Mouse (Mus musculus) neural tube, embryonic 15.5 days (tissue): Measurements from ENCODE around the gene Dvl1. TPM values are rescaled to one million over a fixed set of nuclear protein-coding genes. Genes with fewer than 3 reads are reported as not detected.

Experiments
- ATAC-seq: fragments of 200-750 bp; cut with Nextera tagmentation; 2 replicates; pipeline ENCODE4 v1.8.0; 2017; ENCODE audit warnings: mild to moderate bottlenecking, moderate TSS enrichment, moderate library complexity; ENCODE audit not compliant: low FRiP score
- H3K27ac ChIP-seq: fragments of 300-500 bp; sonication (generic); replicated peaks from 2 replicates; pipeline ENCODE4 v1.5.1; 2015; ENCODE audit warnings: mild to moderate bottlenecking, inconsistent platforms
- H3K27me3 ChIP-seq: fragments of 300-500 bp; sonication (generic); replicated peaks from 2 replicates; pipeline ENCODE4 v1.6.1; 2015; ENCODE audit warnings: inconsistent platforms
- H3K36me3 ChIP-seq: fragments of 300-500 bp; sonication (generic); 2 replicates; pipeline ENCODE4 v1.6.1; 2015; ENCODE audit warnings: inconsistent platforms
- H3K4me1 ChIP-seq: fragments of 300-500 bp; sonication (generic); 2 replicates; pipeline ENCODE4 v1.6.1; 2015; ENCODE audit warnings: inconsistent platforms
- H3K4me2 ChIP-seq: fragments of 300-500 bp; sonication (generic); 2 replicates; pipeline ENCODE4 v1.6.1; 2015; ENCODE audit warnings: inconsistent platforms, mild to moderate bottlenecking, moderate library complexity
- H3K4me3 ChIP-seq: fragments of 300-500 bp; sonication (generic); replicated peaks from 2 replicates; pipeline ENCODE4 v1.5.1; 2015; ENCODE audit warnings: mild to moderate bottlenecking, inconsistent platforms
- H3K9ac ChIP-seq: fragments of 300-500 bp; sonication (generic); replicated peaks from 2 replicates; pipeline ENCODE4 v1.6.1; 2015; ENCODE audit warnings: mild to moderate bottlenecking, inconsistent platforms
- H3K9me3 ChIP-seq: fragments of 300-500 bp; sonication (generic); replicated peaks from 2 replicates; pipeline ENCODE4 v1.6.1; 2016; ENCODE audit warnings: inconsistent platforms
- whole genome bisulfite sequencing: fragments of 180-500 bp; shearing (Covaris S2); methylation state at CpG from one replicate; pipeline ENCODE4 v1.1.7; 2015; ENCODE audit warnings: mixed read lengths; 5-methylcytosine and 5-hydroxymethylcytosine counted together
- polyA plus RNA-seq: library from polyadenylated mRNA; unstranded; fragments of >200 nt; fragmentation: Nextera tagmentation; extraction: Ambion mirVana; gene quantifications from 2 replicates; pipeline ENCODE4 v1.2.1, GENCODE M21; 2015

The Dvl1 gene
- polyA plus RNA-seq, 1 experiment from 2014 or later = 28.6 TPM

- no peaks in the 10 kb centered on the region for H3K36me3 ChIP-seq
- H3K4me3 ChIP-seq = peak overlapping the region; percentile 36
- H3K27me3 ChIP-seq = peaks cover 13% of the 10 kb centered on the region
- no peak overlapping the region for H3K27ac ChIP-seq
- H3K4me2 ChIP-seq = peak overlapping the region; percentile 63
- H3K4me1 ChIP-seq = peaks cover 22% of the 10 kb centered on the region
- H3K9me3 ChIP-seq = no peaks in the 10 kb centered on the region
- peak overlapping the region; percentile 33 for H3K9ac ChIP-seq
- WGBS = under 1% methylated on average over 32 of the region's 32 CpGs
- ATAC-seq = peak; percentile 32; the same call in 1 of the 2 replicates
Measured at GRCm38 (mm10) chr4:155841003-155841454, 6.2 kb upstream of the Dvl1 start.

- H3K9ac ChIP-seq = no peak overlapping the region
- no peaks in the 10 kb centered on the region for H3K36me3 ChIP-seq
- peaks cover 13% of the 10 kb centered on the region for H3K27me3 ChIP-seq
- peak overlapping the region; percentile 36 for H3K4me3 ChIP-seq
- peaks cover 26% of the 10 kb centered on the region for H3K4me1 ChIP-seq
- no peak overlapping the region for H3K27ac ChIP-seq
- H3K9me3 ChIP-seq = no peaks in the 10 kb centered on the region
- peak overlapping the region; percentile 63 for H3K4me2 ChIP-seq
- ATAC-seq = no peak
- WGBS = 36% methylated on average over 38 of the region's 38 CpGs
Measured at GRCm38 (mm10) chr4:155841651-155842270, 5.4 kb upstream of the Dvl1 start.

- H3K4me3 ChIP-seq = no peak overlapping the region
- WGBS = 90% methylated on average over 5 of the region's 5 CpGs
- no peak overlapping the region for H3K4me2 ChIP-seq
- H3K9me3 ChIP-seq = no peaks in the 10 kb centered on the region
- H3K4me1 ChIP-seq = peaks cover 33% of the 10 kb centered on the region
- H3K9ac ChIP-seq = no peak overlapping the region
- no peaks in the 10 kb centered on the region for H3K36me3 ChIP-seq
- peaks cover 13% of the 10 kb centered on the region for H3K27me3 ChIP-seq
- ATAC-seq = no peak
- H3K27ac ChIP-seq = no peak overlapping the region
Measured at GRCm38 (mm10) chr4:155843231-155843630, 4.0 kb upstream of the Dvl1 start.

GRCm38 (mm10) chr4:155847591-155848352 is 570 bp downstream of the Dvl1 start:
- H3K4me2 ChIP-seq = peak overlapping the region; percentile 82
- H3K27me3 ChIP-seq = no peaks in the 10 kb centered on the region
- peak overlapping the region; percentile 98 for H3K9ac ChIP-seq
- WGBS = 1% methylated on average over 64 of the region's 69 CpGs
- H3K4me1 ChIP-seq = peaks cover 54% of the 10 kb centered on the region
- peak overlapping the region; percentile 88 for H3K27ac ChIP-seq
- no peaks in the 10 kb centered on the region for H3K9me3 ChIP-seq
- H3K4me3 ChIP-seq = peak overlapping the region; percentile 90
- peak; percentile 42 for ATAC-seq
- H3K36me3 ChIP-seq = no peaks in the 10 kb centered on the region

GRCm38 (mm10) chr4:155848434-155849095 is 1.4 kb downstream of the Dvl1 start:
- H3K9me3 ChIP-seq = no peaks in the 10 kb centered on the region
- H3K27ac ChIP-seq = no peak overlapping the region
- peaks cover 5% of the 10 kb centered on the region for H3K36me3 ChIP-seq
- H3K4me1 ChIP-seq = peaks cover 54% of the 10 kb centered on the region
- peak overlapping the region; percentile 98 for H3K9ac ChIP-seq
- H3K4me3 ChIP-seq = peak overlapping the region; percentile 90
- no peaks in the 10 kb centered on the region for H3K27me3 ChIP-seq
- ATAC-seq = no peak
- 66% methylated on average over 7 of the region's 7 CpGs for WGBS
- peak overlapping the region; percentile 82 for H3K4me2 ChIP-seq

- Histone ChIP-seq H3K4me3 (no peak overlapping the region; the same call in 1 of the 2 replicates), H3K4me2 (peak overlapping the region; percentile 82; the same call in 1 of the 2 replicates), H3K9me3 (no peaks in the 10 kb centered on the region), H3K9ac (no peak overlapping the region), H3K36me3 (peaks cover 13% of the 10 kb centered on the region), H3K4me1 (peaks cover 54% of the 10 kb centered on the region), H3K27me3 (no peaks in the 10 kb centered on the region), H3K27ac (no peak overlapping the region)
- WGBS = 98% methylated on average over 2 of the region's 2 CpGs
- no peak for ATAC-seq
Measured at GRCm38 (mm10) chr4:155849391-155849790, 2.2 kb downstream of the Dvl1 start.

GRCm38 (mm10) chr4:155849792-155850451 is 2.7 kb downstream of the Dvl1 start:
- no peak for ATAC-seq
- H3K27ac ChIP-seq = no peak overlapping the region
- H3K27me3 ChIP-seq = no peaks in the 10 kb centered on the region
- H3K4me1 ChIP-seq = peaks cover 54% of the 10 kb centered on the region
- H3K9me3 ChIP-seq = no peaks in the 10 kb centered on the region
- no peak overlapping the region for H3K4me3 ChIP-seq
- peak overlapping the region; percentile 82; the same call in 1 of the 2 replicates for H3K4me2 ChIP-seq
- H3K9ac ChIP-seq = no peak overlapping the region
- H3K36me3 ChIP-seq = peaks cover 18% of the 10 kb centered on the region
- 91% methylated on average over 3 of the region's 3 CpGs for WGBS

- Histone ChIP-seq H3K36me3 (peaks cover 33% of the 10 kb centered on the region), H3K9me3 (no peaks in the 10 kb centered on the region), H3K4me1 (peaks cover 50% of the 10 kb centered on the region), H3K9ac (no peak overlapping the region), H3K27me3 (no peaks in the 10 kb centered on the region), H3K4me2 (no peak overlapping the region), H3K27ac (no peak overlapping the region), H3K4me3 (no peak overlapping the region)
- 95% methylated on average over 3 of the region's 3 CpGs for WGBS
- ATAC-seq = no peak
Measured at GRCm38 (mm10) chr4:155851368-155851767, 4.2 kb downstream of the Dvl1 start.

- Histone ChIP-seq H3K9ac (no peak overlapping the region), H3K4me2 (no peak overlapping the region), H3K27me3 (no peaks in the 10 kb centered on the region), H3K4me1 (peaks cover 45% of the 10 kb centered on the region), H3K9me3 (no peaks in the 10 kb centered on the region), H3K4me3 (no peak overlapping the region), H3K36me3 (peaks cover 39% of the 10 kb centered on the region), H3K27ac (no peak overlapping the region)
- ATAC-seq = no peak
- 66% methylated on average over 2 of the region's 2 CpGs for WGBS
Measured at GRCm38 (mm10) chr4:155851951-155852411, 4.8 kb downstream of the Dvl1 start.

- Histone ChIP-seq H3K27me3 (no peaks in the 10 kb centered on the region), H3K4me1 (peaks cover 38% of the 10 kb centered on the region), H3K36me3 (peaks cover 53% of the 10 kb centered on the region), H3K9me3 (no peaks in the 10 kb centered on the region), H3K4me3 (no peak overlapping the region), H3K27ac (no peak overlapping the region), H3K4me2 (no peak overlapping the region), H3K9ac (no peak overlapping the region)
- ATAC-seq = no peak
- 92% methylated on average over 9 of the region's 9 CpGs for WGBS
Measured at GRCm38 (mm10) chr4:155853421-155853820, 6.2 kb downstream of the Dvl1 start.

GRCm38 (mm10) chr4:155854991-155855390 is 7.8 kb downstream of the Dvl1 start:
- H3K36me3 ChIP-seq = peaks cover 69% of the 10 kb centered on the region
- H3K9me3 ChIP-seq = no peaks in the 10 kb centered on the region
- H3K4me2 ChIP-seq = no peak overlapping the region
- over 99% methylated on average over 12 of the region's 12 CpGs for WGBS
- H3K4me1 ChIP-seq = peaks cover 22% of the 10 kb centered on the region
- no peak for ATAC-seq
- no peak overlapping the region for H3K4me3 ChIP-seq
- H3K27me3 ChIP-seq = no peaks in the 10 kb centered on the region
- H3K9ac ChIP-seq = no peak overlapping the region
- no peak overlapping the region for H3K27ac ChIP-seq
